Mouse (Mus musculus) heart, postnatal 36 days (tissue): ENCODE measurements around the gene Xcl1. TPM values are rescaled to one million over a fixed set of nuclear protein-coding genes. Genes with fewer than 3 reads are reported as not detected.
"Not testable (repeated sequence)": the region's sequence is repeated elsewhere in the genome, so short reads cannot be mapped to it uniquely, and the experiment has no call there.

Experiments used
- DNase-seq, 2 experiments: peaks; one replicate each; pipeline ENCODE4 v3.0.0; 2021 to 2022
- intact Hi-C: fragments of 180-260 bp; cut with DNase I; formaldehyde crosslinking; loops from one replicate; pipeline ENCODE4 v1.15.1; 2025
- total RNA-seq, 2 experiments: library from RNA; stranded (reverse); gene quantifications; 2 replicates each; pipeline ENCODE4 v1.2.3; 2021

The Xcl1 gene
- not detected for total RNA-seq

DNA sequence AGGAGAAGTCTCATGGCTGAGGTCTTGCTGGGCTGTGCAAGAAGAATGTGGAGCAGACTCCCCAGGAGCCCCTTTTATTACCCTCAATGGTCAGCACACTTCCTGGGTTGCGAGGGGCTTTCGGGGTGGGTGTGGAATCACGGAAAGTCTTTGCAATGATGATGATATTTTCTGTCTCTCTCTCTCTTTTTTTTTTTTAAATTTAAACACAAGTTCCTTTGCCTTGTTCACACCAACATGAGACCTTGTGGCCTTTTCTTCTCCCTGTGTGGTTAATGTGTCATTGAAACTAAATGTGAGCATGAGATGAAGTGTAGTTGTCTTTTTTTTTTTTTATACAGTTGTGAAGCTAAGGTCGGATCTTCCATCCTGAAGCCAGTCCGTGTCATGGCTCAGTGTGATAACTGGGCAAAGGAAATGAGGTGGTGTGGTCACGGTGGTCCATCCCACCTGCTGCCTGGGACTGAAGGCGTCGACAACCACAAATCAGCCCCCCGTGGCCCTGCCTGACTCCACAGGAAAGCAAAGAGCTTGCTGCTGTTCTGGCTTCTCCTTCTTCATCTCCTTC is at the start of gene Xcl1:
TSS of gene Xcl1 (minus strand) at position 51 of the 568 bp plus-strand sequence.
- intact Hi-C loops, result no loop called here
- DNase-seq, result no peak

DNA sequence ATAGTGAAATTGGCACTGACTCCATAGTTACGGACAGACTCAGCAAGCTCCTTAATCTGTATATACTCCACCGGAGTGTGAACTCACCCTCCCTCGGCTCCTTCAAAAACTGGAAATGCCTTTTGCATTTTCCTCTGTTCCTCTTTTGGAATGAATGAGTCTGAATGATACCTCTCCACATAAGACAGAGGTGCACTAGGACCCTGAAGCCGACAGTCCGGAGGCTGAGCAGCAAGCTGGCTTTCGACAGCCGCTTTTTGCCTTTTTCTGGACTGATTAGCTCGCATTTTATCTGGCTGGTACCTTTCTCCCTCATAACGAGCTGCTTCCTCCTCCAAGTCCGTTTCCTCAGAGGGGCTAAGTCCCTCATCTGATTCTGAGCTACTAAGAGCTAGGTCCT is 49.4 kb upstream of the Xcl1 start:
- DNase-seq, result not testable (repeated sequence)
- intact Hi-C loops, result loop anchor here (5.0 kb wide), 1 partner anchor 128 kb away; no protein-coding TSS in a partner anchor

DNA sequence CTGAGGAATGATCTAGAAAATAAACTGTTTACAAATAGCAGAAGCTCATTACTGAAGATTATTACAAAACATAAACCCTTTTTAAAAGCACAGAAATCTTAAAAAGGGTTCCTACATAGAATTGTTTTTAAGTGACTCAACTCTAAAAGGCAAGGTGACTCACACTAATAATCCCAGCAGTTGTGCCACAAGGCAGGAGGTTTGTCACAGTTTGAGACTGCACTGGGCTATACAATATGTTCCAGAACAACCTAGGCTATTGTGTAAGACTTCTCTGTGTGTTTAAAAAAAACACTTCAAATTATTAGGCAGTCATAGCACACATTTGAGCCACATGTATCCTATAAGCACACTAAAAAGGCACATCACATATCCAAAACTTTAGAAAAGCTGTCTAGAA is 42.0 kb upstream of the Xcl1 start:
- no peak for DNase-seq
- intact Hi-C loops, result no loop called here

DNA sequence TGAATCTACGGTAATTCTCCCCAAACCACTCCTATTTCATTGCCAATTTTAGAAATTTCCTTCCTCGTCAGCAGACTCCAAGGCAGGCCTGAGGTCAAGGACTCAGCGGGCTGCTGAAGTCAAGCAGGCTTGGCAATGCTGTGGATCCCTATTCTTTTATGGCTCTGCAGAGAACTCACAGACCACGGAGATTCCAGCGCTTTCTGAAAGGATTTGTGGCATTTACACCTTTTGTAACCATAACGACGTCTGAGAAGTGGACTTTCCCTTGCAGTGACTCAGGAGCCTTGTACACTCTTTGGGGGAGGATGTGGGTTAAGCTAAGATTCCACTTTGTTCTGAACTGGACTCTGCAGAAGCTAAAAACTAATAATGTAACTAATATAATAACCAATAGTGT is 40.4 kb upstream of the Xcl1 start:
- intact Hi-C loops, result no loop called here
- no peak for DNase-seq

DNA sequence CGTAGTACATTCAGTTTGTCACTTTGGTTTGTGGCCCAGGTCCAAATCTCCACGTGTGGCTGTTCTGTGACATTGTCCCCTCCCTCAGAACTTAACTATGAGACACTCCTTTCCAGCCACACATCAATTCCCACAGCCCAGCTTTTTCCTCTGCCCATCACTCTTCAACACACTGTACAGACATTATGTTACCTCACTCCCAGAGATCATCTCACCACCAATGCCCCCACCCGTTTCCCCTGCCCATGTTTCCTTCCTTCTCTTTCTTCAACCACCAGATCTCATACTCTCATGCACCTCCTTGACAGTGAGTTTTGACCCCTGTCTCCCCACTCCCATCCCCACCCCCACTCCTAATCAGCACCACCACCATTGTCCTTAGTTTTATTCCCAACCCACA is 39.9 kb upstream of the Xcl1 start:
- intact Hi-C loops, result no loop called here
- no peak for DNase-seq

DNA sequence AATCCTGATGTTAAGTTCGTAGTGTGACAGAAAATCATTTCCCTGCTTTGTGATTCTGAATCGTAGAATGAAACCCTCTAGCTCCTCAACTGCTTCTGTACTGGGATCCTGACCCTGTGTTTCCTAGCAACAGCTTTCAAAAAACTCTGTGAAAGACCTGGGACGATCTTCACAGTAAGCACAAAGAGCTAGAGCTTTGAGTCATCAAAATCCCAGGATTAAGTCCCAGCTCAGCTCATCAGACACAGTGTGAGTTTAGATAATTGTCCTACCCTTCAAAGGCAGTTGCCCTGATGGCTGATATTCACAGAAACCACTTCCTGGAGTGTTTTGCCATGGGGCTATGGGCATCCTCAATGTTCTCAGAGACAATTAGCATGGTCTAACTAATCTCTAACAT is 38.5 kb upstream of the Xcl1 start:
- no peak for DNase-seq
- intact Hi-C loops, result no loop called here

DNA sequence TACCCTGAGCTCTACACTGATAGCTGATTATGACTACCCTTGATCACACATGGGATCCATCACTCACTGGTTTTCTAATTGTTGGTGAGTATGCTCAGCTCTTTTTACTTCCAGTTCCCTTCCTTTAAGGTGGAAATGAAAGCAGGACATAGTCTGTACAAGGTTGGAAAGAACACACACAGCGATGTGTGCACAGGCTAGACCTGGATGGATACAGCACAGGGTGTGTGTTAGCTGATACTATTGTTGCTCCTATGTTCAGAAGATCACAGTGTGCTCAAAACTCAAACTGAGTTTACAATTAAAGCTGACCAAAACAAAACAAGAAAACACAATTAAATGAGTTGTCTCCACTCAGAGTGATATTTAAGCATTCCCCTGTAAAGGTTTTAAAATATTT is 38.0 kb upstream of the Xcl1 start:
- intact Hi-C loops, result no loop called here

DNA sequence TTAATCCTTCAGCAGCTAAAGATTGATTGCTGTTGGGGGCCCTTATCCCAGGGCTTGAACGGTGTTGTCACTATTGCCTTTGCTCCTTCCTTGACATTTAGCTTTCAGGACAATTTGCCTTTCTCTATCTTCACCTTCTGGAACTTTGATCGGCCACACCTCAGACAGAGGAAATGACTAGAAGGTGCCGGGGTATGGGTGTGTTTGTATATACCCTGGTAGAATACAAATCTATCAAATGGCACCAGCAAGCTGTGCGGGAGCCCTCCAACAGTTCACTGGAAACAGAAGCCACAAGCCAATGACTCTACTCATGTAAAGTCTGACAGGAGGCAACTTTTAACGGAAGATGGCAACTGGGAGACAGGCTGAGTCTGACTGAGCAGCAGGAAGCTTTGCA is 37.4 kb upstream of the Xcl1 start:
- no peak for DNase-seq

More for the DNA sequence above, 38.0 kb upstream of the Xcl1 start:
- no peak for DNase-seq

DNA sequence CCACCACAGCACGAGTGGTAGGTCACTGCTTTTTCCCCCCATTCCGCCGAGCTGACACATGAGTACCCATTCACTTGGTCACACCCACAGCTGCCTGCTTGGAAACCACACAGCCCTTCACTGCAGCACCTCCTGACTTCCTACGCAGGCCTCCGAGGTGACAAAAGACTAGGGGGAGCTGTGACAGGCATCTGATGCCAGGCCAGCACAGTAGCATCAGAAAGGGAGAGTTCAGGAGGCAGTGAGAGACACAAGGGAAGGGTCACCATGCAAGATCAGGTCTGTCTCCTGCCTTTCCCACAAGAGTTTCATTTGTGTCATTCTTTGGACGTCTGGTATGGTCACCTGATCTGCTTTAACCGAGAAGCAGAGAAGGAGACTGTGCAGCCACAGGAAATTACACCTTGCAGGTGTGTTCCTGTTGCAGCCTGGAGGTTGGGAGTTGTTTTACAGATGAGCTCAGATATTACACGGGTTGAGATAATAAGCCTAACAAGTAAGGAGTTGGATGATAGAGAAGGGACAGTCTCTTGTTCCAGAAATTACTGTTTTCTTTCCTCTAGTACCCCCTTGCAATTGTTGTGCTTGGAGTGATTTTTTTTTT is 30.9 kb upstream of the Xcl1 start:
- intact Hi-C loops, result no loop called here
- DNase-seq, result no peak

More for the DNA sequence above, 37.4 kb upstream of the Xcl1 start:
- intact Hi-C loops, result no loop called here

DNA sequence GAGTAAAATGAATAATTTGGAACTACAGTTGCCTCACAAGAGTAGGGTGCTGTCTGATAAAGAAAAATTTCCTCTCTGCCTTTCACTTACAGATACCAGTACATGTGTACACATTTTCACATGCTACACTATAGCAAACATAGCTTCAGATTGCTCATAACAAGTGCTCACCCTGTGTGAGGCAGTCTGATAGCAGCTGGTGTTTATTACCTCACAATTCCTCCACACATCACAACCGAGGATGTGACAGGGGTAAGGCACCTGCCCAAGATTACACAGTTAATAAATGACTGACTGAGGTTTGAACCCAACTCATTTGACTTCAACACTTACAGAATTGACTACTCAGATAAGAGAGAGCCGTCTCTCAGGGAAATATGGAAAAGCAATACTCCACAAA is 25.3 kb upstream of the Xcl1 start:
- DNase-seq, result no peak
- intact Hi-C loops, result no loop called here

DNA sequence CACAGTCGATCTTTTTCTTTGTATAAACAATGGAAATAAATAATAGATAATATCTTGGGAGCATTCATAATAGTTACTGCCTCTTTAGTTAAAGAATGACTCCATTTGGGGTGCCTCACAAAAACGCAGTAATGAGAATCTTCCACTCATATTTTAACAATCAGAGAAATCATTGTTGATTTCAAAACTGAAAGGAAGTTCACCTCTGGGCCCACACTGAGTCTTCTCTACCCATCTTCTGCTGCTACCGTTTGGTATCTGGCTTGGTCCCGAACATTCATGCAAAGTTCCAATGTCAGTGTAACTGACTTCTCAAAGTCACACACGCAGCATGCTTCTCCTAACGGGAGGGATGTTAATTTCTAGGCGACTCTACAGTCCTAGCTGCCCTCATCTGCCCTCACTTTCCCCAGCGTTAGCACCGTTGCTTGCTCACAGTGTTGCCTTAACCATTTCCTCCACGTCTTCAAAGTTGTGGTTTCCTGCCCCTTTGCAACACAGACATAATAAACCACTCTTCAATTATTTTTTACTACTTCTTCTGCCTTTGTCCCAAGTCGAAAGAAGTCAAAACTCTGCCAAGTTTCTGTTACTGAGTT is 24.6 kb upstream of the Xcl1 start:
- intact Hi-C loops, result no loop called here

DNA sequence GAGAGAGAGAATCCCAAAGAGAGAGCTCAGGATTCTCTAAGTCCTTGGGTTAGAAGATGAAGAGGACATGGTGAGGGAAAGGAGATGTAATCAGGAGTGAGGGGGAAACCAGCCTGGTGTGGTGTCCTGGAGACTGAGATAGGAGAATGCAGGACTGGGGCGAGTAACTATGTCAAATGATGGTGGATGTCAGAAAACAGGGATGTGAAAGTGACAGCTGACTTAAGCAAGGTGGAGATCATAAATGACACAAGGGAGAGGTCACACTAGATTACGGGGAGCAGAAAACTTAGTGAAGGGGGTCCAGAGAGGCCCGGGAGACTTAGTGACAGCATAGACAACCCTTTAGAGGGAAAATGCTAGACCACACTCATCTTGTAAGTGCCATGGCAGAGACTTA is 23.8 kb upstream of the Xcl1 start:
- no peak for DNase-seq
- intact Hi-C loops, result no loop called here

More for the DNA sequence above, 24.6 kb upstream of the Xcl1 start:
- DNase-seq, result no peak

DNA sequence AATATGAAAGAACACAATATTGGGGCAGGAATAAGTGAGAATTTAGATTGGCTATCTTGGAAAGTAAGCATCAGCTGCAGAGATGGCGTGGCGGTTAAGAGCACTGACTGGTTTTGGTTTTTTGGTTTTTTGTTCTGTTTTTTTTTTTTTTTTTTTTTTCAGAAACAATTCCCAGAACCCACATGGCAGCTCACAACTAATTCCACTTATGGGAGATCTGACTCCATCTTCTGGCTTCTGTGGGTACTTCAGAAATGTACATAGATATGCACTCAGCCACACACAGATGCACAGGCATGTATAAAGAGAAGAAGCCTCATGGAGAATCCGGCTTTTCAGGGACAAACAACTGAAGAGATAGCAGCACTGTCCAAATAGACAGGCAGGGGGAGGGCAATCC is 22.6 kb upstream of the Xcl1 start:
- intact Hi-C loops, result no loop called here
- no peak for DNase-seq

DNA sequence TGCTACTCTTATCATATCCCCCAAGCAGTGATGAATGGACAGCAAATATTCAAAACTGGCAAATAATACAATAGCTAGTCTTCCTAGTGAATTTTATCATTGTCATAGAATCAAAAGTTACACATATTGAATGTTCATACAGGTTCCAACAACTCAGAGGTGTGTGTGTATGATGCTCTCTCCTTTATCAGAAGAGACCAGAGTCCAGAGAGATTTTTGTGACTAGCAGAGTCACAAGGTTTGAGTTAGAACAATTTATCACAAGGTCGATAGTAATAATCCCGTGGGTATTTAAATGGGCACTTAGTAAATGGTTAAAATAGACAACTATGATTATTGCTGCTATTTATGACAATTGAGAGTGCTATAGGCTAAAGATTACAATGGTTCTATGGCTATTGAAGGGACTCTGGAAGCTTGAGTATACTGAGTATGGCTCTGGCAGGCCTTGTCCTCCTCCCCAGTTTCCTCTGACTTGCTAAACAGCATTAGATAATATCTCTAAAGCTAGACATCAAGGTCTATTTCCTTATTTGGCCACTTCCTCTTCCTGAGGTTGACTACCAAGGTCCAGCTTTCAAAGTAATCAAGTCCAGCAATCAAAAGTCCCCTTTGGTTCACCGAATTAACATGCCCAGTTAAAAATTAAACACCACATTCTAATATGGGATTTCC is 21.5 kb upstream of the Xcl1 start:
- no peak for DNase-seq
- intact Hi-C loops, result no loop called here

DNA sequence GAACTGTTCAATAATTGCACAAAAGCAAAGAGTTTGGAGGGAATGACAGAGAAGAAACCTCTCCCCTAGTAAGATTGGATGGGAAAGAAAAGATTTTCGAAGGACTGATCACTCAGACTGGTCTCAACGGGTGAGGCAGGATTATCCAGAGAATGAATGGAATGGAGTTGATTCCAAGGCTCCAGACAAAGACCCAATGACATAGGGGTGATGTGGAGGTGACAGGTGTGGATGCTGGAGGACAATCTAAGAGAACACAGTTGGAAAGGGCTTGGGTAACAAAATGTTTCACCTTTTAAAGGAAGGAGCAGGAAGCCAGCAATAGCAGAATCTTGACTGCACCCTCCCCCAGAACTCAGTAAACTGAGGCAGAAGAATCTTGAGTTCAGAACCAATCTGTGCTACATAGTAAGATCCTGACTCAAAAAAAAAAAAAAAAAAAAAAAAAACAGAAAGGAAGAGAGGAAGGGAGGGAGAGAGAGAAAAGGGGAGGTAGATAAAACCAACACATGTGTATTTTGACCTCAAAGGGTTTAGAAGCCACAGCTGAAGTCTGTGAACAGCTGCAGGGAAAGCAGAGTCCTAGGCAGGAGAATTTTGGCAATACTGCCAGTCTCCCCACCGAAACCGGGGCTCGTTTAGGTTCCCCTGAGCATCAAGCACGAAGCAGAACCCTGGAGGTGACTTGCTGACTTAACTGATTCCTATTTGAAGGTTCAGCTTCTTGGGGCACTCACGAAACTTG is 20.3 kb upstream of the Xcl1 start:
- intact Hi-C loops, result no loop called here
- DNase-seq, result no peak

DNA sequence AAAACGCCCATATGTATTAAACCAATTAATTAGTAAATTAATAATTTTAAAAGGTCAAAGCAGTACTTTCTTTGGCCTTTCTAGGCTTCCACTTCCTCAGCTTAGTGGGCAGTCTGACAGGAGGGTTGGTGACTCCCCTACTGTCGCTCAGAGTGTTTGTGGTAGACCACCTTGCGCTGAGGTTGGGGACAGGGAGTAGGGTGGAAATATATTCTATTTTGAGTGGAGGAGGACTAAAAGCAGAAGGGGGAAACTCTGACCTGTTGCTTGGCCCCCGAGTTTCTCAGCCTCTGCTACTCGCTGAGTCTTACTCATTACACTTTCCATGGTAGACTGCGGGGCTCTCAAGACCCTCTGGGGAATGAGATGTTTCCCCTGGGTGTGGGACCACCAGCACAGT is 18.2 kb upstream of the Xcl1 start:
- intact Hi-C loops, result no loop called here
- no peak for DNase-seq

DNA sequence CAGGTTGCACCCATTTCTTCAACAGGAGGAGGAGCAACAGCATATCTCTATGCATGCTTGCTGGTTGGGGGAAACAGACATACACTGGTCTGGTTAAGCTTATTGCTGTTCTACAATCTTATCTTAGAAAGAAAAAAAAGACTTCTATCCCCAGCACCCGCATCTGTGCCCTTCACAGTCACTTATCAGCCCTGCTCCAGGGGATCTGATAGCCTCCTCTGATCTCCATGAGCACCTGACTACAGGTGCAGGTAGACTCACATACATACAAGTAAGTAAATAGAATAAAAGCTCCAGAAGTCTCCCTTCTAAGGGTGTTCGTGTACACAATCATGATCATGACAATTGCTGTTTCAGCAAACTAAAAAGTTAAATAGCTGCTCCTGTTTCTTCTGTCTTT is 733 bp upstream of the Xcl1 start:
- intact Hi-C loops, result no loop called here

DNA sequence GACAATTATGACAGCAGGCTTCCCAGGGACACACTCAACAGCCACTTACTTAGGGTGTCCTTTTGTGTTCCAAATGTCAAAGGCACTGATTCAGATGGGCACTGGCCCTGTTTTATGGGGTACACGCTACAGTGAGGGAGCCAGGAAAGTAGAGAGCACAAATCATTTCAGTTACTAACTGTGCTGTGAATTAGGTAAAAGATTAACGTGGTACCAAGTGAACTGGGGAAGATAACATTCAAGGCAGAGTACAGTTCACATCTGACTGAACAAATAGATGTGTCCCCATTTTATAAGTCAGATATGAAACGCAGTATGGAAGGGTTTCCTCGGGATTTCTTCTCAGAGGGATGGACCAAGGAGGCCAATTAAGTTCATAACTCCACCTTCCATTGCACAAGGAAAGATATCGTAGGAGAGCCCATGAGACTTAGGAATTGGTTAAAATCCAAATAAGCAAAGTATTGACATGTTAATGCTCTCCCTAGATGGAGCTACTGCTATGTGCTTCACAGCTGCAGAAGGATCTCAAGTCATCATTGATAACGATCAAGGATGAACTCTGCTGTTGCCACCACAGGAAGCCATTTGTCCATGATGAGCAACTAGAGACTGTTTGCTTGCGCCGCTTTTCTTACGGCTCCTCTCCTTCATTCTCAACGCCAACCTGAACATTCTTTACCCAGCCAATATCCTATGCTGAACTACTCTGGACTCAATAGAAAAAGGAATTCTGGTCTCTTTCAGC is 1.7 kb downstream of the Xcl1 start:
- intact Hi-C loops, result no loop called here
- DNase-seq, result no peak

More for the DNA sequence above, 733 bp upstream of the Xcl1 start:
- no peak for DNase-seq

DNA sequence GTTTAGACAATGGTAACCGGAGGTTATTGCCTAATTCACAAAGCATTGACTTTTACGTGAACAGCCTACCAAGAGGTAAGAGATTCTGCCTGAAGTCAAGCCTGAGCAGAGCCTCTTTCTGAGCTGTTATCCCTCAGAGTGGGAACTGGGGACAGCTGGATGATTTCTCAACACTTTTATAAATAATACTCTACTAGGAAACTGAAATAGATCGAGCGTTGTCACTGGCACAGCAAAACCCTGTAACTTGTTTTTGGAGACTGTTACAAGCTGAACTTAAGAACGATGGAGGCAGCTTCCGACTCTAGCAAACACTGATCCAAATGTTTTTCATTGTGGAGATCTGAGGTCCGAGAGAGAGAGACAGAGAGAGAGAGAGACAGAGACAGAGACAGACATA is 4.2 kb downstream of the Xcl1 start:
- intact Hi-C loops, result no loop called here
- no peak for DNase-seq

DNA sequence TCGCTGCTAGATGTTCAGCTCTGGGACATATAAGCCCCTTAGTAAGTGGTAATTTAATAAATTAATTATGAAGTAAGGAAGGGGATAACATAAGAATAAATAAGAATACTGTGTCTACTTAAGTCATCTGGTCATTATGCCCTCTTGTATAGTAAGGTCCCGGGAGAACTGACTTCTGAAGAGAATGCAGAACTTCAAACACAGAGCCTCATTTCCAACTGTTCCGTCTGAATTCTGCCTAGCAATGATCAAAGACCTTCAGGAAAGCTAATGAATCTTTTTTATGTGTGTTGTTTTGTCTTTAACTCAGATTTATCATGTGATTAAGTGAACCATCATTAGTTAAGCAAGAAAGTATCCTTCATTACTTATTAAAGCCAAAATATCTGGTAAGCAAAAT is 5.3 kb downstream of the Xcl1 start:
- intact Hi-C loops, result no loop called here
- DNase-seq, result no peak
